Mouse (Mus musculus) Muller cell, postnatal 12 days (primary cell): ENCODE measurements around the gene Ano9.

ENCODE experiments used
- DNase-seq: peaks from one replicate; pipeline ENCODE4 v3.0.0-alpha.2; 2015; ENCODE audit errors: inconsistent ontology term

Gene Ano9

GRCm38 (mm10) chr7:141063353-141063752, 54.3 kb downstream of the Ano9 start:
- DNase-seq: no peak

- DNase-seq: no peak
Observed at GRCm38 (mm10) chr7:141062525-141062924, 55.1 kb downstream of the Ano9 start.

- no peak for DNase-seq
Observed at GRCm38 (mm10) chr7:141061269-141061692, 56.3 kb downstream of the Ano9 start.

- DNase-seq: peak; percentile 83
Observed at GRCm38 (mm10) chr7:141060426-141061242, 57.0 kb downstream of the Ano9 start, which contains the start of gene B4galnt4. Gene B4galnt4, plus strand, starts transcription at chr7:141061104.

- DNase-seq: no peak
Observed at GRCm38 (mm10) chr7:141059929-141060328, 57.7 kb downstream of the Ano9 start.

GRCm38 (mm10) chr7:141058601-141059341, 58.8 kb downstream of the Ano9 start:
- no peak for DNase-seq

- DNase-seq: no peak
Observed at GRCm38 (mm10) chr7:141057541-141057940, 60.1 kb downstream of the Ano9 start.

GRCm38 (mm10) chr7:141056976-141057375, 60.6 kb downstream of the Ano9 start:
- no peak for DNase-seq

- DNase-seq: no peak
Observed at GRCm38 (mm10) chr7:141055785-141056184, 61.8 kb downstream of the Ano9 start.

GRCm38 (mm10) chr7:141052421-141052820, 65.2 kb downstream of the Ano9 start:
- no peak for DNase-seq

- DNase-seq: no peak
Observed at GRCm38 (mm10) chr7:141052016-141052415, 65.6 kb downstream of the Ano9 start.
